Mouse (Mus musculus) lung, embryonic 14.5 days (tissue): ENCODE measurements around the gene Kcnh4. TPM values are rescaled to one million over a fixed set of nuclear protein-coding genes. Genes with fewer than 3 reads are reported as not detected.
A peak's percentile ranks its signal among the peaks of the same experiment; 100 is the strongest.

Experiments used
- ATAC-seq: fragments of 200-750 bp; cut with Nextera tagmentation; 2 replicates; pipeline ENCODE4 v1.8.0; 2017; ENCODE audit warnings: mild to moderate bottlenecking, moderate TSS enrichment, moderate library complexity; ENCODE audit not compliant: insufficient read depth
- DNase-seq: peaks from one replicate; pipeline ENCODE4 v3.0.0-alpha.2; 2015
- H3K27ac ChIP-seq: fragments of 300-500 bp; sonication (generic); 2 replicates; pipeline ENCODE4 v1.5.1; 2014; ENCODE audit warnings: low read depth, mild to moderate bottlenecking, moderate library complexity
- H3K27me3 ChIP-seq: fragments of 300-500 bp; sonication (generic); 2 replicates; pipeline ENCODE4 v1.6.1; 2014; ENCODE audit warnings: low read length, control low read depth; ENCODE audit not compliant: insufficient read depth
- H3K36me3 ChIP-seq: fragments of 300-500 bp; sonication (generic); 2 replicates; pipeline ENCODE4 v1.6.1; 2014; ENCODE audit warnings: control low read depth; ENCODE audit not compliant: insufficient read depth
- H3K4me1 ChIP-seq: fragments of 300-500 bp; sonication (generic); 2 replicates; pipeline ENCODE4 v1.6.1; 2014; ENCODE audit warnings: antibody characterized with exemption, control low read depth; ENCODE audit not compliant: insufficient read depth
- H3K4me2 ChIP-seq: fragments of 300-500 bp; sonication (generic); 2 replicates; pipeline ENCODE4 v1.6.1; 2014; ENCODE audit warnings: mild to moderate bottlenecking
- H3K4me3 ChIP-seq: fragments of 300-500 bp; sonication (generic); 2 replicates; pipeline ENCODE4 v1.5.1; 2014; ENCODE audit warnings: low read depth, low read length
- H3K9ac ChIP-seq: fragments of 300-500 bp; sonication (generic); 2 replicates; pipeline ENCODE4 v1.6.1; 2014
- H3K9me3 ChIP-seq: fragments of 300-500 bp; sonication (generic); 2 replicates; pipeline ENCODE4 v1.6.1; 2016; ENCODE audit warnings: low read depth, low read length, control low read depth
- CTCF ChIP-seq: IDR thresholded peaks from 2 replicates; pipeline ENCODE4 v1.5.1; 2016; ENCODE audit warnings: antibody characterized with exemption, low read depth
- WGBS: fragments of 180-500 bp; shearing (Covaris S2); extraction: QIAGEN DNeasy Blood & Tissue Kit; methylation state at CpG from one replicate; pipeline ENCODE4 v1.1.7; 2014; 5-methylcytosine and 5-hydroxymethylcytosine counted together
- polyA plus RNA-seq: library from polyadenylated mRNA; unstranded; fragments of >200 nt; fragmentation: Nextera tagmentation; extraction: Ambion mirVana; gene quantifications from 2 replicates; pipeline ENCODE4 v1.2.1, GENCODE M21; 2014

Gene Kcnh4
- polyA plus RNA-seq, 1 experiment from 2014 or later: not detected

- peaks cover 21% of the 10 kb centered on the region for H3K27me3 ChIP-seq
- no peaks in the 10 kb centered on the region for H3K4me1 ChIP-seq
- no peak for TF ChIP-seq CTCF
- WGBS: 21% methylated on average over 5 of the region's 5 CpGs
- ATAC-seq (no peak), DNase-seq (no peak)
- H3K9me3 ChIP-seq: no peaks in the 10 kb centered on the region
- H3K4me3 ChIP-seq: no peak overlapping the region
- H3K27ac ChIP-seq: no peak overlapping the region
- no peak overlapping the region for H3K9ac ChIP-seq
- 0 out of 2 replicates have a peak, but pooled peaks cover 4% of the 10 kb centered on the region for H3K36me3 ChIP-seq
- no peak overlapping the region for H3K4me2 ChIP-seq
Observed at GRCm38 (mm10) chr11:100693154-100693553, 66.6 kb downstream of the Kcnh4 start.

- under 1% methylated on average over 23 of the region's 23 CpGs for WGBS
- ATAC-seq (no peak), DNase-seq (no peak)
- Histone ChIP-seq H3K4me1 (no peaks in the 10 kb centered on the region), H3K9ac (peak within 1 kb of the TSS; percentile 21; the same call in 1 of the 2 replicates), H3K36me3 (no peaks in the 10 kb centered on the region), H3K27me3 (peaks cover 21% of the 10 kb centered on the region), H3K4me3 (peak within 1 kb of the TSS; percentile 26), H3K27ac (no peak within 1 kb of the TSS), H3K4me2 (peak within 1 kb of the TSS; percentile 62), H3K9me3 (no peaks in the 10 kb centered on the region)
- TF ChIP-seq CTCF: no peak
Observed at GRCm38 (mm10) chr11:100692164-100692616, 67.6 kb downstream of the Kcnh4 start, which contains the start of gene Zfp385c. TSS of gene Zfp385c (minus strand) at chr11:100692455.

GRCm38 (mm10) chr11:100690389-100690788, 69.4 kb downstream of the Kcnh4 start:
- Histone ChIP-seq H3K4me2 (no peak overlapping the region), H3K36me3 (no peaks in the 10 kb centered on the region), H3K27me3 (peaks cover 21% of the 10 kb centered on the region), H3K9me3 (no peaks in the 10 kb centered on the region), H3K27ac (no peak overlapping the region), H3K9ac (no peak overlapping the region), H3K4me3 (no peak overlapping the region), H3K4me1 (no peaks in the 10 kb centered on the region)
- no peak for DNase-seq
- ATAC-seq: no peak
- TF ChIP-seq CTCF: 0 out of 2 replicates have a peak, but pooled peaks have one; percentile 2
- WGBS: 67% methylated on average over 7 of the region's 7 CpGs

Other genes with a start within 250 kb of the Kcnh4 start
- 140 and 146 TPM in 2 replicates for gene Acly, start 231.9 kb downstream of the Kcnh4 start, polyA plus RNA-seq
- 0.74 and 0.87 TPM in 2 replicates for gene Ttc25, start 214.3 kb downstream of the Kcnh4 start, polyA plus RNA-seq
- gene Cnp, start 185.0 kb downstream of the Kcnh4 start, polyA plus RNA-seq: 24.4 and 25.4 TPM in 2 replicates
- gene Nkiras2, start 140.7 kb downstream of the Kcnh4 start, polyA plus RNA-seq: 60.3 and 65.4 TPM in 2 replicates
- gene Dnajc7, start 139.8 kb downstream of the Kcnh4 start, polyA plus RNA-seq: 71.6 and 79.4 TPM in 2 replicates
- gene Zfp385c, start 67.5 kb downstream of the Kcnh4 start, polyA plus RNA-seq: not detected in 2 replicates
- 3.1 and 3.3 TPM in 2 replicates for gene Dhx58, start 55.7 kb downstream of the Kcnh4 start, polyA plus RNA-seq
- 68.9 and 73.6 TPM in 2 replicates for gene Kat2a, start 47.5 kb downstream of the Kcnh4 start, polyA plus RNA-seq
- 0.46 and 0.97 TPM in 2 replicates for gene Hspb9, start 46.1 kb downstream of the Kcnh4 start, polyA plus RNA-seq
- 49.9 and 51.3 TPM in 2 replicates for gene Rab5c, start 21.7 kb downstream of the Kcnh4 start, polyA plus RNA-seq
- gene Hcrt, start 3.0 kb upstream of the Kcnh4 start, polyA plus RNA-seq: not detected in 2 replicates
- 2.3 and 2.9 TPM in 2 replicates for gene Ghdc, start 11.0 kb upstream of the Kcnh4 start, polyA plus RNA-seq
- gene Stat5b, start 90.8 kb upstream of the Kcnh4 start, polyA plus RNA-seq: 26.6 and 27.9 TPM in 2 replicates
- 5.4 and 5.8 TPM in 2 replicates for gene Stat5a, start 99.4 kb upstream of the Kcnh4 start, polyA plus RNA-seq
- gene Stat3, start 179.6 kb upstream of the Kcnh4 start, polyA plus RNA-seq: 33.8 and 36.5 TPM in 2 replicates
- 137 and 143 TPM in 2 replicates for gene Cavin1, start 210.9 kb upstream of the Kcnh4 start, polyA plus RNA-seq
- 32.8 and 38.0 TPM in 2 replicates for gene Atp6v0a1, start 249.5 kb upstream of the Kcnh4 start, polyA plus RNA-seq